Mouse (Mus musculus) brain, embryonic 14.5 days (tissue): ENCODE results near the gene Psmb2. TPM values are rescaled to one million over a fixed set of nuclear protein-coding genes. Genes with fewer than 3 reads are reported as not detected.

Source experiments
- DNase-seq: peaks from one replicate; pipeline ENCODE4 v3.0.0-alpha.2; 2011; ENCODE audit warnings: low read depth
- CTCF ChIP-seq: fragments of 200-500 bp; IDR thresholded peaks from 2 replicates; pipeline ENCODE4 v1.5.1; 2012; ENCODE audit warnings: inconsistent platforms, mild to moderate bottlenecking, moderate library complexity, borderline replicate concordance; ENCODE audit not compliant: insufficient read depth, insufficient read length; ENCODE audit errors: extremely low read depth
- POLR2A ChIP-seq: fragments of 200-500 bp; IDR thresholded peaks from 2 replicates; pipeline ENCODE4 v1.6.1; 2012; ENCODE audit warnings: mild to moderate bottlenecking, inconsistent platforms, borderline replicate concordance; ENCODE audit not compliant: poor library complexity, insufficient read depth, insufficient read length, severe bottlenecking; ENCODE audit errors: extremely low read depth
- polyA plus RNA-seq: library from polyadenylated mRNA; depleted of rRNA; stranded (reverse); fragments of >200 nt; gene quantifications from 2 replicates; pipeline ENCODE4 v1.2.3, GENCODE M21; 2012; rRNA removed

Psmb2 gene
- polyA plus RNA-seq, 1 experiment: 253 TPM

DNA sequence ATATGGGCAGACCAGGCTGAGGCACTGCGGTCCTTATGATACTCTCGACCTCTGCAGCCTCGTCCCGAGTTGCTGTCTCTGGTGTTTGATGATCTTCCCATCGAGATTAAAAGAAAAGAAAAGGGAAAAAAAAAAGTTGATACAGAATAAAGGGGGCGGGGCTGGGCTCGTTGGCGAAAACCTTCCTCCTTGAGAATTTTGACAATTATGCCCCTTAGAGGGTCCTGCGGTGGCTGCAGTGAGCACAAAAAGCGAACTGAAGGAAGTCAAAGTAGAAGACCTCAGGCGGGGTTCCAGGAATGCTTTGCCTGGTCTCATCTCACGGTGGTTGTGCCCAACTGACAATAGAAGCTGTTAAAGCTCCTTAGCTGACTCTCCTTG lies 76.8 kb downstream of the Psmb2 start:
- TF ChIP-seq POLR2A: no peak
- no peak for TF ChIP-seq CTCF

GRCm38 (mm10) chr4:126754736-126755374 lies 77.4 kb downstream of the Psmb2 start:
- no peak for DNase-seq
- TF ChIP-seq POLR2A (no peak), CTCF (no peak)

More for the DNA sequence above, 76.8 kb downstream of the Psmb2 start:
- no peak for DNase-seq

GRCm38 (mm10) chr4:126756766-126757165 lies 79.3 kb downstream of the Psmb2 start:
- peak; percentile 67 for DNase-seq
- TF ChIP-seq POLR2A: no peak
- no peak for TF ChIP-seq CTCF

- no peak for DNase-seq
- TF ChIP-seq CTCF: no peak
- TF ChIP-seq POLR2A: no peak
These were observed 80.9 kb downstream of the Psmb2 start for GRCm38 (mm10) chr4:126758299-126758698.

Other genes starting within 250 kb of the Psmb2 start
- gene Ago3, start 248.1 kb upstream of the Psmb2 start, polyA plus RNA-seq: 6.5 and 7.6 TPM in 2 replicates
- 60.7 and 90.1 TPM in 2 replicates for gene Ago1, start 209.0 kb upstream of the Psmb2 start, polyA plus RNA-seq
- 8.5 and 13.8 TPM in 2 replicates for gene Ago4, start 144.2 kb upstream of the Psmb2 start, polyA plus RNA-seq
- 6.2 and 6.9 TPM in 2 replicates for gene Clspn, start 120.7 kb upstream of the Psmb2 start, polyA plus RNA-seq
- 10.4 and 19.2 TPM in 2 replicates for gene 5730409E04Rik, start 67.8 kb upstream of the Psmb2 start, polyA plus RNA-seq
- gene Tfap2e, start 58.6 kb downstream of the Psmb2 start, polyA plus RNA-seq: 2.7 and 3.2 TPM in 2 replicates
- gene Ncdn, start 75.8 kb downstream of the Psmb2 start, polyA plus RNA-seq: 102 and 107 TPM in 2 replicates
- 36.0 and 52.4 TPM in 2 replicates for gene AU040320, start 75.9 kb downstream of the Psmb2 start, polyA plus RNA-seq